Mouse (Mus musculus) C2C12 (cell line): Measurements from ENCODE around the gene Dcakd.

Experiments used
- CEBPB ChIP-seq: IDR thresholded peaks from one replicate; pipeline ENCODE4 v1.6.1; 2011; ENCODE audit warnings: low read depth, mild to moderate bottlenecking, control low read depth, moderate library complexity
- CTCF ChIP-seq: IDR thresholded peaks from one replicate; pipeline ENCODE4 v1.5.1; 2011; ENCODE audit not compliant: control insufficient read depth, insufficient read depth, insufficient read length
- FOSL1 ChIP-seq: IDR thresholded peaks from one replicate; pipeline ENCODE4 v1.8.0; 2011; ENCODE audit warnings: mild to moderate bottlenecking, low read length; ENCODE audit not compliant: poor library complexity, insufficient read depth, severe bottlenecking
- MAX ChIP-seq: IDR thresholded peaks from one replicate; pipeline ENCODE4 v1.6.1; 2011; ENCODE audit warnings: mild to moderate bottlenecking, control low read depth
- MYOD1 ChIP-seq: IDR thresholded peaks from one replicate; pipeline ENCODE4 v1.6.1; 2011; ENCODE audit warnings: low read depth; ENCODE audit not compliant: control insufficient read depth, insufficient read length
- MYOG ChIP-seq: IDR thresholded peaks from one replicate; pipeline ENCODE4 v1.6.1; 2011; ENCODE audit not compliant: control insufficient read depth, insufficient read length; ENCODE audit errors: extremely low read depth
- USF1 ChIP-seq: IDR thresholded peaks from one replicate; pipeline ENCODE4 v1.6.1; 2011; ENCODE audit warnings: low read depth, mild to moderate bottlenecking, control low read depth, moderate library complexity

- TF ChIP-seq CTCF, result peak; percentile 74
- no peak for TF ChIP-seq MYOD1
- TF ChIP-seq MYOG, result no peak
- TF ChIP-seq MAX, result no peak
- no peak for TF ChIP-seq USF1
- no peak for TF ChIP-seq CEBPB
- TF ChIP-seq FOSL1, result no peak
Measured at GRCm38 (mm10) chr11:102990152-102990663, 37.9 kb downstream of the Dcakd start.
